Mouse (Mus musculus) spleen, adult 2 months (tissue): ENCODE measurements around the gene Glb1l2.

Experiments used
- CTCF ChIP-seq: fragments of 200-500 bp; IDR thresholded peaks from 2 replicates; pipeline ENCODE4 v1.5.1; 2011; ENCODE audit warnings: mild to moderate bottlenecking, inconsistent platforms; ENCODE audit not compliant: insufficient read depth, insufficient read length, insufficient replicate concordance; ENCODE audit errors: extremely low read depth
- POLR2A ChIP-seq: fragments of 200-500 bp; IDR thresholded peaks from 2 replicates; pipeline ENCODE4 v1.6.1; 2011; ENCODE audit warnings: low read depth, low read length, inconsistent platforms

GRCm38 (mm10) chr9:26778421-26778820 is 27.8 kb downstream of the Glb1l2 start:
- TF ChIP-seq CTCF (no peak), POLR2A (no peak)
